Comparison of ENCODE assay signal across 14 mouse cellular contexts in genomic region chr7:111486811-111487333, GRCm38 (mm10).
DNase-seq lines count a peak whose midpoint lies in the region; ATAC-seq and TF ChIP-seq lines count a peak whose summit lies in the region.
"Had no signal": no experiment of that assay in that cellular context is flagged by ENCODE, and none has a peak within 500 bp of the region (broad histone marks: within the 10 kb centered on the region; RNA-seq: fewer than 3 reads in every experiment).

No protein-coding gene starts in this region.

- H3K9ac ChIP-seq in intestine, postnatal 0 days (ENCODE audit: low read depth, low read length), result no peak overlapping the region
- H3K9ac ChIP-seq: liver, embryonic 15.5 days; midbrain, embryonic 13.5 days had no signal

- intact Hi-C loops in gastrocnemius, adult 2 months (cut with DNase I), result no loop called here

- H3K4me1 ChIP-seq in intestine, postnatal 0 days (replicated peaks; ENCODE audit: control insufficient read depth, insufficient read depth, low read length), result no peaks in the 10 kb centered on the region
- H3K4me1 ChIP-seq: liver, embryonic 15.5 days had no signal

- no peak overlapping the region for H3K4me3 ChIP-seq in gastrocnemius, adult 2 months
- H3K4me3 ChIP-seq in layer of hippocampus, adult 2 months, result no peak overlapping the region
- H3K4me3 ChIP-seq in intestine, postnatal 0 days (ENCODE audit: low read depth, low read length), result no peak overlapping the region
- H3K4me3 ChIP-seq: embryonic facial prominence, embryonic 10.5 days; liver, embryonic 15.5 days; midbrain, embryonic 13.5 days had no signal

- DNase-seq in gastrocnemius, adult 2 months, result peak; percentile 25
- DNase-seq in gastrocnemius, adult 8-10 months (ENCODE audit: low spot score in 2 of 2), result no peak
- DNase-seq in layer of hippocampus, adult 2 months (ENCODE audit: low spot score in 2 of 2), result no peak
- no peak for DNase-seq in layer of hippocampus, postnatal 25 days (ENCODE audit: extremely low spot score in 1 of 2, low spot score in 1 of 2)
- DNase-seq in adrenal gland, postnatal 10 days, result peak; percentile 13
- peak; percentile 7 for DNase-seq in fibroblast of lung, adult 2 months (ENCODE audit: low read depth)
- DNase-seq in spleen, adult 12 weeks (ENCODE audit: low spot score), result no peak
- DNase-seq: cerebellum, adult 2 months; kidney, adult 18-20 months had no signal

- no peaks in the 10 kb centered on the region for H3K36me3 ChIP-seq in intestine, postnatal 0 days (ENCODE audit: control insufficient read depth, insufficient read depth)
- H3K36me3 ChIP-seq: embryonic facial prominence, embryonic 10.5 days; liver, embryonic 15.5 days; midbrain, embryonic 13.5 days had no signal

- WGBS in intestine, postnatal 0 days, result 73% methylated on average over 3 of the region's 3 CpGs

- no peaks in the 10 kb centered on the region for H3K9me3 ChIP-seq in intestine, postnatal 0 days (ENCODE audit: control insufficient read depth)
- H3K9me3 ChIP-seq: embryonic facial prominence, embryonic 10.5 days; liver, embryonic 15.5 days; midbrain, embryonic 13.5 days had no signal

- H3K4me2 ChIP-seq in intestine, postnatal 0 days (replicated peaks; ENCODE audit: low read depth), result no peak overlapping the region
- H3K4me2 ChIP-seq: liver, embryonic 15.5 days; midbrain, embryonic 13.5 days had no signal

- no peak for TF ChIP-seq CTCF in gastrocnemius, adult 2 months (IDR thresholded peaks at IDR 0.05)
- TF ChIP-seq CTCF in layer of hippocampus, adult 2 months (conservative IDR thresholded peaks at IDR 0.05), result no peak
- TF ChIP-seq CTCF in intestine, postnatal 0 days (IDR thresholded peaks at IDR 0.05; ENCODE audit: low read depth), result no peak

- no peak for ATAC-seq in intestine, postnatal 0 days
- ATAC-seq: CD4-positive, CD25-positive, alpha-beta regulatory T cell, adult 4 months; midbrain, embryonic 13.5 days had no signal

- H3K27me3 ChIP-seq in intestine, postnatal 0 days (replicated peaks; ENCODE audit: control insufficient read depth, insufficient read depth, low read length), result no peaks in the 10 kb centered on the region
- H3K27me3 ChIP-seq: liver, embryonic 15.5 days; midbrain, embryonic 13.5 days had no signal

- H3K27ac ChIP-seq in gastrocnemius, adult 2 months, result peak overlapping the region; percentile 35
- H3K27ac ChIP-seq in layer of hippocampus, adult 2 months, result peak overlapping the region; percentile 3; the same call in 1 of the 2 replicates
- no peak overlapping the region for H3K27ac ChIP-seq in intestine, postnatal 0 days (ENCODE audit: low read depth, low read length)
- H3K27ac ChIP-seq: embryonic facial prominence, embryonic 10.5 days; liver, embryonic 15.5 days; midbrain, embryonic 13.5 days had no signal

Comparison
In these comparisons a context has a peak if more than half of its experiments do, and no peak if none do; other contexts are left out.
1. DNase-seq: peak in gastrocnemius, adult 2 months (single experiment), adrenal gland, postnatal 10 days (single experiment) and fibroblast of lung, adult 2 months (single experiment); none in gastrocnemius, adult 8-10 months (0 of 2), layer of hippocampus, adult 2 months (0 of 2), layer of hippocampus, postnatal 25 days (0 of 2) and spleen, adult 12 weeks (single experiment).